Mouse (Mus musculus) kidney, adult 8-10 months (tissue): ENCODE data around the gene Gm17545.
"Not testable (repeated sequence)": the region's sequence is repeated elsewhere in the genome, so short reads cannot be mapped to it uniquely, and the experiment has no call there.

ENCODE experiments used
- DNase-seq, 2 experiments: peaks; one replicate each; pipeline ENCODE4 v3.0.0; 2022

Gm17545 gene

GRCm38 (mm10) chr9:22453990-22454389 is at the start of gene Gm17545:
Gene Gm17545 (plus strand): TSS chr9:22454290.
- DNase-seq: not testable (repeated sequence)

- DNase-seq: no peak
Observed at GRCm38 (mm10) chr9:22405414-22405813, 48.7 kb upstream of the Gm17545 start.

- DNase-seq: not testable (repeated sequence)
Observed at GRCm38 (mm10) chr9:22407633-22408032, 46.5 kb upstream of the Gm17545 start.

- peak in 1 of 2 experiments; percentile 27 for DNase-seq
Observed at GRCm38 (mm10) chr9:22408344-22408743, 45.7 kb upstream of the Gm17545 start.

GRCm38 (mm10) chr9:22409501-22409900 is 44.6 kb upstream of the Gm17545 start:
- no peak for DNase-seq

GRCm38 (mm10) chr9:22411002-22411857 is 42.9 kb upstream of the Gm17545 start, which contains the start of gene 9530077C05Rik:
Gene 9530077C05Rik (plus strand): TSS chr9:22411513.
- DNase-seq: peak; percentile 97

- no peak for DNase-seq
Observed at GRCm38 (mm10) chr9:22416187-22416586, 37.9 kb upstream of the Gm17545 start.

- peak in 1 of 2 experiments; percentile 16 for DNase-seq
Observed at GRCm38 (mm10) chr9:22417547-22417946, 36.5 kb upstream of the Gm17545 start.

- DNase-seq: no peak
Observed at GRCm38 (mm10) chr9:22419877-22420276, 34.2 kb upstream of the Gm17545 start.

GRCm38 (mm10) chr9:22420491-22420890 is 33.6 kb upstream of the Gm17545 start:
- peak in 1 of 2 experiments; percentile 8 for DNase-seq

GRCm38 (mm10) chr9:22422559-22422958 is 31.5 kb upstream of the Gm17545 start:
- DNase-seq: no peak

GRCm38 (mm10) chr9:22423507-22423906 is 30.6 kb upstream of the Gm17545 start:
- no peak for DNase-seq

- DNase-seq: no peak
Observed at GRCm38 (mm10) chr9:22424196-22424595, 29.9 kb upstream of the Gm17545 start.

GRCm38 (mm10) chr9:22424719-22425118 is 29.4 kb upstream of the Gm17545 start:
- DNase-seq: no peak

- no peak for DNase-seq
Observed at GRCm38 (mm10) chr9:22428028-22428665, 25.9 kb upstream of the Gm17545 start.

- no peak for DNase-seq
Observed at GRCm38 (mm10) chr9:22428666-22429410, 25.3 kb upstream of the Gm17545 start.

GRCm38 (mm10) chr9:22429533-22430241 is 24.4 kb upstream of the Gm17545 start:
- peak; percentile 8 to 17 for DNase-seq

- DNase-seq: no peak
Observed at GRCm38 (mm10) chr9:22430315-22430840, 23.7 kb upstream of the Gm17545 start.

- DNase-seq: no peak
Observed at GRCm38 (mm10) chr9:22433221-22433620, 20.9 kb upstream of the Gm17545 start.

GRCm38 (mm10) chr9:22434101-22434500 is 20.0 kb upstream of the Gm17545 start:
- no peak for DNase-seq

GRCm38 (mm10) chr9:22438826-22439225 is 15.3 kb upstream of the Gm17545 start:
- no peak for DNase-seq

- DNase-seq: no peak
Observed at GRCm38 (mm10) chr9:22443157-22443556, 10.9 kb upstream of the Gm17545 start.
